ENCODE assay signal across 8 mouse cellular contexts in genomic region chr12:53251701-53252181, GRCm38 (mm10). TPM values are rescaled to one million over a fixed set of nuclear protein-coding genes. Genes with fewer than 3 reads are reported as not detected.
A peak's percentile ranks its signal among the peaks of the same experiment; 100 is the strongest.
DNase-seq lines count a peak whose midpoint lies in the region; ATAC-seq and TF ChIP-seq lines count a peak whose summit lies in the region.

No protein-coding gene starts in this region.

- peak overlapping the region; percentile 99 for H3K9ac ChIP-seq in forebrain, embryonic 12.5 days
- H3K9ac ChIP-seq in hindbrain, embryonic 16.5 days (ENCODE audit: low read depth, low read length), result peak overlapping the region; percentile 94
- peak overlapping the region; percentile 99 for H3K9ac ChIP-seq in neural tube, embryonic 11.5 days (ENCODE audit: low read length)

- peaks cover 55% of the 10 kb centered on the region for H3K4me1 ChIP-seq in forebrain, embryonic 12.5 days
- H3K4me1 ChIP-seq in hindbrain, embryonic 16.5 days (ENCODE audit: control insufficient read depth, insufficient read depth, low read depth, low read length), result peaks cover 16% of the 10 kb centered on the region
- peaks cover 33% of the 10 kb centered on the region for H3K4me1 ChIP-seq in neural tube, embryonic 11.5 days (ENCODE audit: control insufficient read depth, insufficient read depth, low read length)
- H3K4me1 ChIP-seq in thymus, adult 2 months (replicated peaks; ENCODE audit: control insufficient read depth, insufficient read depth, low read length), result no peaks in the 10 kb centered on the region; the same call in 1 of the 2 replicates

- H3K27me3 ChIP-seq in forebrain, embryonic 12.5 days, result no peaks in the 10 kb centered on the region
- no peaks in the 10 kb centered on the region for H3K27me3 ChIP-seq in hindbrain, embryonic 16.5 days (replicated peaks; ENCODE audit: control insufficient read depth, insufficient read depth, low read length)
- peaks cover 4% of the 10 kb centered on the region; the same call in 1 of the 2 replicates for H3K27me3 ChIP-seq in neural tube, embryonic 11.5 days (ENCODE audit: control insufficient read depth, insufficient read depth, low read length)
- peaks cover 5% of the 10 kb centered on the region; the same call in 1 of the 2 replicates for H3K27me3 ChIP-seq in thymus, adult 2 months (ENCODE audit: control insufficient read depth, insufficient read depth, low read length)

- TF ChIP-seq CTCF in thymus, adult 2 months (IDR thresholded peaks at IDR 0.05; ENCODE audit: borderline replicate concordance, control insufficient read depth, extremely low read depth, insufficient read depth, low read length, poor library complexity), result no peak

- no peak for TF ChIP-seq POLR2A in thymus, adult 2 months (IDR thresholded peaks at IDR 0.05; ENCODE audit: control insufficient read depth, extremely low read depth, insufficient read depth, low read length, poor library complexity)

- intact Hi-C loops in left cerebral cortex, postnatal 25 days (cut with DNase I), result loop anchor here (2.0 to 10.0 kb wide), 3 partner anchors 47 to 806 kb away; no protein-coding TSS in a partner anchor

- no peaks in the 10 kb centered on the region for H3K9me3 ChIP-seq in forebrain, embryonic 12.5 days
- H3K9me3 ChIP-seq in hindbrain, embryonic 16.5 days (ENCODE audit: control insufficient read depth, low read length), result no peaks in the 10 kb centered on the region
- H3K9me3 ChIP-seq in neural tube, embryonic 11.5 days (ENCODE audit: control insufficient read depth, low read length), result no peaks in the 10 kb centered on the region

- peak overlapping the region; percentile 100 for H3K27ac ChIP-seq in forebrain, embryonic 12.5 days
- H3K27ac ChIP-seq in hindbrain, embryonic 16.5 days (ENCODE audit: low read depth, low read length), result peak overlapping the region; percentile 96
- H3K27ac ChIP-seq in neural tube, embryonic 11.5 days (ENCODE audit: low read depth, low read length), result peak overlapping the region; percentile 98
- no peak overlapping the region for H3K27ac ChIP-seq in thymus, adult 2 months (ENCODE audit: control insufficient read depth, insufficient read depth, low read length)

- ATAC-seq in forebrain, embryonic 12.5 days (ENCODE audit: low FRiP score), result 0 out of 2 replicates have a peak, but pooled peaks have one; percentile 12
- ATAC-seq in hindbrain, embryonic 16.5 days, result peak; percentile 43
- ATAC-seq in neural tube, embryonic 11.5 days (ENCODE audit: insufficient read depth, low FRiP score, low TSS enrichment), result no peak

- WGBS in forebrain, embryonic 12.5 days, result under 1% methylated on average over 10 of the region's 11 CpGs
- WGBS in hindbrain, embryonic 16.5 days, result 0% methylated on average over 11 of the region's 11 CpGs
- 2% methylated on average over 11 of the region's 11 CpGs for WGBS in neural tube, embryonic 11.5 days
- 8% methylated on average over 11 of the region's 11 CpGs for WGBS in thymus, adult 2 months

- H3K36me3 ChIP-seq in forebrain, embryonic 12.5 days (replicated peaks), result no peaks in the 10 kb centered on the region
- no peaks in the 10 kb centered on the region for H3K36me3 ChIP-seq in hindbrain, embryonic 16.5 days (ENCODE audit: control insufficient read depth, insufficient read depth, low read length)
- H3K36me3 ChIP-seq in neural tube, embryonic 11.5 days (ENCODE audit: control insufficient read depth, insufficient read depth, low read length), result no peaks in the 10 kb centered on the region
- H3K36me3 ChIP-seq in thymus, adult 2 months (ENCODE audit: control insufficient read depth, insufficient read depth, low read length), result no peaks in the 10 kb centered on the region

- H3K4me3 ChIP-seq in forebrain, embryonic 12.5 days (replicated peaks), result peak overlapping the region; percentile 87
- peak overlapping the region; percentile 72 for H3K4me3 ChIP-seq in hindbrain, embryonic 16.5 days (ENCODE audit: low read length)
- H3K4me3 ChIP-seq in neural tube, embryonic 11.5 days (ENCODE audit: low read depth, low read length), result peak overlapping the region; percentile 87
- no peak overlapping the region for H3K4me3 ChIP-seq in thymus, adult 2 months (ENCODE audit: control insufficient read depth, insufficient read depth, low read length)

- peak overlapping the region; percentile 70 for H3K4me2 ChIP-seq in forebrain, embryonic 12.5 days
- peak overlapping the region; percentile 60 for H3K4me2 ChIP-seq in hindbrain, embryonic 16.5 days (ENCODE audit: low read length)
- peak overlapping the region; percentile 75 for H3K4me2 ChIP-seq in neural tube, embryonic 11.5 days (ENCODE audit: low read depth)

- DNase-seq in cerebellum, adult 18-20 months, result peak; percentile 8 to 15
- no peak for DNase-seq in cerebellum, adult 9-10 months
- peak; percentile 53 for DNase-seq in R1 (ENCODE audit: low read depth, low spot score)
- peak; percentile 47 to 52 for DNase-seq in left cerebral cortex, postnatal 25 days (ENCODE audit: low spot score in 2 of 2)
- DNase-seq in neural tube, embryonic 11.5 days (ENCODE audit: low spot score), result peak; percentile 65
- DNase-seq in thymus, adult 2 months, result no peak

RNA-seq across cellular contexts. Expression of gene Npas3, which starts 3.3 kb away (rescaled TPM):
- 23.1 and 27.7 TPM in 2 replicates for polyA plus RNA-seq in forebrain, embryonic 12.5 days (2016; fragmentation: Nextera tagmentation; extraction: Ambion mirVana)
- 21.4 and 21.6 TPM in 2 replicates for polyA plus RNA-seq in hindbrain, embryonic 16.5 days (2015; fragmentation: Nextera tagmentation; extraction: Ambion mirVana)
- 10 to 100 TPM; 19.0 to 25.4 TPM for total RNA-seq in left cerebral cortex, postnatal 25 days (2021)
- polyA plus RNA-seq in neural tube, embryonic 11.5 days (2014; fragmentation: Nextera tagmentation; extraction: Ambion mirVana), result 15.0 and 18.0 TPM in 2 replicates
- 0.04 TPM in 1 of 2 replicates, not detected in the other for polyA plus RNA-seq in thymus, adult 2 months (2012; rRNA removed)

Comparison
In these comparisons a context has a peak if more than half of its experiments do, and no peak if none do; other contexts are left out.
1. DNase-seq: peak in cerebellum, adult 18-20 months (2 of 2), R1 (single experiment), left cerebral cortex, postnatal 25 days (2 of 2) and neural tube, embryonic 11.5 days (single experiment); none in cerebellum, adult 9-10 months (single experiment) and thymus, adult 2 months (single experiment).
2. RNA of gene Npas3, which starts 3.3 kb away (polyA plus RNA-seq): 23.1 to 27.7 TPM in forebrain, embryonic 12.5 days, 21.4 to 21.6 TPM in hindbrain, embryonic 16.5 days and 15.0 to 18.0 TPM in neural tube, embryonic 11.5 days; 0.04 TPM in thymus, adult 2 months; every median in the first group is over 10 times any median in the second.
3. Peak in every context shown above with its lines, with median percentiles within 50 percentile points of each other: H3K4me2 ChIP-seq and H3K9ac ChIP-seq.